10 mouse cellular contexts compared by ENCODE assay signal in the genomic region with DNA sequence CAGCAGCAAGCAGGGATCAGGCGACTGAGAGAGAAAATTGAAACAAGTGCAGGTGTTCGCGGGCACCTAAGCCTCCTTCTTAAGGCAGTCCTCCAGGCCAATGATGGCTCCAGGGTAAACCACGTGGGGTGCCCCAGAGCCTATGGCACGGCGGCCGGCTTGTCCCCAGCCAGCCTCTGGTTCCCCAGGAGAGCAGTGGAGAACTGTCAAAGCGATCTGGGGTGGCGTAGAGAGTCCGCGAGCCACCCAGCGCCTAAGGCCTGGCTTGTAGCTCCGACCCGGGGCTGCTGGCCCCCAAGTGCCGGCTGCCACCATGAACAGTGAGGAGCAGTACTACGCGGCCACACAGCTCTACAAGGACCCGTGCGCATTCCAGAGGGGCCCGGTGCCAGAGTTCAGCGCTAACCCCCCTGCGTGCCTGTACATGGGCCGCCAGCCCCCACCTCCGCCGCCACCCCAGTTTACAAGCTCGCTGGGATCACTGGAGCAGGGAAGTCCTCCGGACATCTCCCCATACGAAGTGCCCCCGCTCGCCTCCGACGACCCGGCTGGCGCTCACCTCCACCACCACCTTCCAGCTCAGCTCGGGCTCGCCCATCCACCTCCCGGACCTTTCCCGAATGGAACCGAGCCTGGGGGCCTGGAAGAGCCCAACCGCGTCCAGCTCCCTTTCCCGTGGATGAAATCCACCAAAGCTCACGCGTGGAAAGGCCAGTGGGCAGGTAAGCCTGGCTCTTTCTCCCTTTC. TPM values are rescaled to one million over a fixed set of nuclear protein-coding genes. Genes with fewer than 3 reads are reported as not detected.
A peak's percentile ranks its signal among the peaks of the same experiment; 100 is the strongest.
DNase-seq lines count a peak whose midpoint lies in the region; ATAC-seq and TF ChIP-seq lines count a peak whose summit lies in the region.
"Had no signal": no experiment of that assay in that cellular context is flagged by ENCODE, and none has a peak within 500 bp of the region (broad histone marks: within the 10 kb centered on the region; RNA-seq: fewer than 3 reads in every experiment).

Gene Pdx1 (plus strand): TSS at position 34 of the 747 bp plus-strand sequence.

- H3K4me3 ChIP-seq in heart, embryonic 13.5 days, result peak within 1 kb of the TSS; percentile 30
- H3K4me3 ChIP-seq in midbrain, embryonic 12.5 days, result no peak within 1 kb of the TSS
- no peak within 1 kb of the TSS for H3K4me3 ChIP-seq in midbrain, postnatal 0 days (ENCODE audit: low read depth, low read length)
- peak within 1 kb of the TSS; percentile 51 for H3K4me3 ChIP-seq in intestine, postnatal 0 days (ENCODE audit: low read depth, low read length)
- H3K4me3 ChIP-seq in stomach, embryonic 16.5 days (replicated peaks; ENCODE audit: low read length), result peak within 1 kb of the TSS; percentile 41
- H3K4me3 ChIP-seq: forebrain, embryonic 13.5 days had no signal

- H3K9ac ChIP-seq in heart, embryonic 13.5 days, result no peak within 1 kb of the TSS
- H3K9ac ChIP-seq in midbrain, embryonic 12.5 days (replicated peaks), result no peak within 1 kb of the TSS
- no peak within 1 kb of the TSS for H3K9ac ChIP-seq in midbrain, postnatal 0 days (replicated peaks; ENCODE audit: low read length, poor library complexity, severe bottlenecking)
- H3K9ac ChIP-seq in intestine, postnatal 0 days (ENCODE audit: low read depth, low read length), result peak within 1 kb of the TSS; percentile 12
- H3K9ac ChIP-seq in stomach, embryonic 16.5 days (ENCODE audit: low read length), result peak within 1 kb of the TSS; percentile 62
- H3K9ac ChIP-seq: forebrain, embryonic 13.5 days had no signal

- no peaks in the 10 kb centered on the region for H3K9me3 ChIP-seq in heart, embryonic 13.5 days
- no peaks in the 10 kb centered on the region for H3K9me3 ChIP-seq in midbrain, embryonic 12.5 days
- no peaks in the 10 kb centered on the region for H3K9me3 ChIP-seq in midbrain, postnatal 0 days (ENCODE audit: low read length)
- no peaks in the 10 kb centered on the region for H3K9me3 ChIP-seq in intestine, postnatal 0 days (ENCODE audit: control insufficient read depth)
- H3K9me3 ChIP-seq in stomach, embryonic 16.5 days (replicated peaks; ENCODE audit: control insufficient read depth, low read length), result no peaks in the 10 kb centered on the region
- H3K9me3 ChIP-seq: forebrain, embryonic 13.5 days; G1E had no signal

- no peak for TF ChIP-seq CTCF in midbrain, postnatal 0 days (IDR thresholded peaks at IDR 0.05)
- no peak for TF ChIP-seq CTCF in intestine, postnatal 0 days (IDR thresholded peaks at IDR 0.05; ENCODE audit: low read depth)

- 2% methylated on average over 44 of the region's 44 CpGs for WGBS in heart, embryonic 13.5 days
- 1% methylated on average over 44 of the region's 44 CpGs for WGBS in midbrain, embryonic 12.5 days
- 2% methylated on average over 44 of the region's 44 CpGs for WGBS in midbrain, postnatal 0 days
- 4% methylated on average over 44 of the region's 44 CpGs for WGBS in intestine, postnatal 0 days
- whole genome bisulfite sequencing in stomach, embryonic 16.5 days, result 1% methylated on average over 44 of the region's 44 CpGs

- no peaks in the 10 kb centered on the region for H3K36me3 ChIP-seq in heart, embryonic 13.5 days
- H3K36me3 ChIP-seq in midbrain, embryonic 12.5 days, result no peaks in the 10 kb centered on the region
- H3K36me3 ChIP-seq in midbrain, postnatal 0 days (ENCODE audit: insufficient read depth, low read length), result no peaks in the 10 kb centered on the region
- no peaks in the 10 kb centered on the region for H3K36me3 ChIP-seq in intestine, postnatal 0 days (ENCODE audit: control insufficient read depth, insufficient read depth)
- H3K36me3 ChIP-seq in stomach, embryonic 16.5 days (ENCODE audit: control insufficient read depth, insufficient read depth, low read length), result no peaks in the 10 kb centered on the region
- H3K36me3 ChIP-seq: G1E had no signal

- H3K27me3 ChIP-seq in heart, embryonic 13.5 days (replicated peaks), result peaks cover 98% of the 10 kb centered on the region
- peaks cover 96% of the 10 kb centered on the region for H3K27me3 ChIP-seq in midbrain, embryonic 12.5 days
- peaks cover 92% of the 10 kb centered on the region for H3K27me3 ChIP-seq in midbrain, postnatal 0 days (ENCODE audit: insufficient read depth, low read length)
- peaks cover 72% of the 10 kb centered on the region for H3K27me3 ChIP-seq in intestine, postnatal 0 days (replicated peaks; ENCODE audit: control insufficient read depth, insufficient read depth, low read length)
- H3K27me3 ChIP-seq in stomach, embryonic 16.5 days (ENCODE audit: control insufficient read depth, insufficient read depth, low read length), result peaks cover 83% of the 10 kb centered on the region

- no peak within 1 kb of the TSS for H3K27ac ChIP-seq in heart, embryonic 13.5 days (replicated peaks)
- no peak within 1 kb of the TSS for H3K27ac ChIP-seq in midbrain, embryonic 12.5 days (replicated peaks)
- H3K27ac ChIP-seq in midbrain, postnatal 0 days (ENCODE audit: low read depth, low read length), result no peak within 1 kb of the TSS
- peak within 1 kb of the TSS; percentile 70 for H3K27ac ChIP-seq in intestine, postnatal 0 days (ENCODE audit: low read depth, low read length)
- peak within 1 kb of the TSS; percentile 31 for H3K27ac ChIP-seq in stomach, embryonic 16.5 days (ENCODE audit: low read length)
- H3K27ac ChIP-seq: forebrain, embryonic 13.5 days had no signal

- peaks cover 8% of the 10 kb centered on the region; the same call in 1 of the 2 replicates for H3K4me1 ChIP-seq in heart, embryonic 13.5 days
- 0 out of 2 replicates have a peak, but pooled peaks cover 4% of the 10 kb centered on the region for H3K4me1 ChIP-seq in midbrain, embryonic 12.5 days
- H3K4me1 ChIP-seq in midbrain, postnatal 0 days (ENCODE audit: insufficient read depth, low read length), result no peaks in the 10 kb centered on the region
- H3K4me1 ChIP-seq in intestine, postnatal 0 days (replicated peaks; ENCODE audit: control insufficient read depth, insufficient read depth, low read length), result no peaks in the 10 kb centered on the region; the same call in 1 of the 2 replicates
- H3K4me1 ChIP-seq in stomach, embryonic 16.5 days (ENCODE audit: control insufficient read depth, insufficient read depth, low read length), result 0 out of 2 replicates have a peak, but pooled peaks cover 3% of the 10 kb centered on the region
- H3K4me1 ChIP-seq: forebrain, embryonic 13.5 days had no signal

- no peak for DNase-seq in heart, adult 18-20 months
- DNase-seq in midbrain, postnatal 0 days (ENCODE audit: low spot score), result no peak
- DNase-seq in cerebellum, postnatal 4 days (ENCODE audit: low spot score in 2 of 2), result no peak
- no peak for DNase-seq in frontal cortex, adult 2 months (ENCODE audit: extremely low spot score in 1 of 2, low spot score in 1 of 2)

- peak within 1 kb of the TSS; percentile 50 for H3K4me2 ChIP-seq in heart, embryonic 13.5 days
- H3K4me2 ChIP-seq in midbrain, embryonic 12.5 days (replicated peaks), result no peak within 1 kb of the TSS
- H3K4me2 ChIP-seq in midbrain, postnatal 0 days (ENCODE audit: low read depth, low read length, poor library complexity, severe bottlenecking), result no peak within 1 kb of the TSS
- peak within 1 kb of the TSS; percentile 69 for H3K4me2 ChIP-seq in intestine, postnatal 0 days (replicated peaks; ENCODE audit: low read depth)
- H3K4me2 ChIP-seq in stomach, embryonic 16.5 days (ENCODE audit: low read depth, low read length), result peak within 1 kb of the TSS; percentile 34
- H3K4me2 ChIP-seq: forebrain, embryonic 13.5 days had no signal

- ATAC-seq in heart, embryonic 13.5 days (ENCODE audit: extremely low read depth, insufficient number of reproducible peaks, low FRiP score, low TSS enrichment), result no peak
- peak; percentile 23; the same call in 1 of the 2 replicates for ATAC-seq in midbrain, embryonic 12.5 days (ENCODE audit: low FRiP score, low read depth)
- ATAC-seq in midbrain, postnatal 0 days (ENCODE audit: low FRiP score), result no peak
- ATAC-seq in intestine, postnatal 0 days, result peak; percentile 89
- ATAC-seq in stomach, embryonic 16.5 days (ENCODE audit: insufficient read depth, low FRiP score), result peak; percentile 90
- ATAC-seq: forebrain, embryonic 13.5 days had no signal

RNA-seq across cellular contexts. Expression of gene Pdx1, which starts in this region (rescaled TPM):
- not detected in 2 replicates for polyA plus RNA-seq in heart, embryonic 13.5 days (2015; fragmentation: Nextera tagmentation; extraction: Ambion mirVana)
- not detected for total RNA-seq in heart, adult 18-20 months (2021)
- polyA plus RNA-seq in midbrain, embryonic 12.5 days (2016; fragmentation: Nextera tagmentation; extraction: Ambion mirVana), result not detected in 2 replicates
- not detected in 2 replicates for total RNA-seq in midbrain, postnatal 0 days (2014; rRNA removed)
- polyA plus RNA-seq in midbrain, postnatal 0 days (2015; fragmentation: Nextera tagmentation; extraction: Ambion mirVana), result not detected in 2 replicates
- polyA plus RNA-seq in intestine, postnatal 0 days (2015; fragmentation: Nextera tagmentation; extraction: Ambion mirVana), result 6.7 and 9.2 TPM in 2 replicates
- 7.5 and 8.1 TPM in 2 replicates for polyA plus RNA-seq in stomach, embryonic 16.5 days (2015; fragmentation: Nextera tagmentation; extraction: Ambion mirVana)
- not detected in 2 replicates for polyA plus RNA-seq in frontal cortex, adult 2 months (2012; rRNA removed)
- total RNA-seq: G1E had no signal
- polyA plus RNA-seq: forebrain, embryonic 13.5 days; G1E had no signal

Comparison
In these comparisons a context has a peak if more than half of its experiments do, and no peak if none do; other contexts are left out.
1. Peak in ATAC-seq in midbrain, embryonic 12.5 days; RNA of the gene not detected or under 1 TPM.
2. ATAC-seq: peak in intestine, postnatal 0 days (single experiment) and stomach, embryonic 16.5 days (single experiment); none in heart, embryonic 13.5 days (single experiment) and midbrain, postnatal 0 days (single experiment).
3. H3K27ac ChIP-seq: peak in intestine, postnatal 0 days (single experiment) and stomach, embryonic 16.5 days (single experiment); none in heart, embryonic 13.5 days (single experiment), midbrain, embryonic 12.5 days (single experiment) and midbrain, postnatal 0 days (single experiment).
4. H3K4me2 ChIP-seq: peak in heart, embryonic 13.5 days (single experiment), intestine, postnatal 0 days (single experiment) and stomach, embryonic 16.5 days (single experiment); none in midbrain, embryonic 12.5 days (single experiment) and midbrain, postnatal 0 days (single experiment).
5. H3K4me3 ChIP-seq: peak in heart, embryonic 13.5 days (single experiment), intestine, postnatal 0 days (single experiment) and stomach, embryonic 16.5 days (single experiment); none in midbrain, embryonic 12.5 days (single experiment) and midbrain, postnatal 0 days (single experiment).
6. H3K9ac ChIP-seq: peak in intestine, postnatal 0 days (single experiment) and stomach, embryonic 16.5 days (single experiment); none in heart, embryonic 13.5 days (single experiment), midbrain, embryonic 12.5 days (single experiment) and midbrain, postnatal 0 days (single experiment).